Mouse (Mus musculus) embryo, embryonic 11 days (tissue): ENCODE data around the gene Fam184a.
"Not testable (repeated sequence)": the region's sequence is repeated elsewhere in the genome, so short reads cannot be mapped to it uniquely, and the experiment has no call there.

ENCODE experiments used
- DNase-seq: peaks from one replicate; pipeline ENCODE4 v3.0.0-alpha.2; 2015

The Fam184a gene

DNA sequence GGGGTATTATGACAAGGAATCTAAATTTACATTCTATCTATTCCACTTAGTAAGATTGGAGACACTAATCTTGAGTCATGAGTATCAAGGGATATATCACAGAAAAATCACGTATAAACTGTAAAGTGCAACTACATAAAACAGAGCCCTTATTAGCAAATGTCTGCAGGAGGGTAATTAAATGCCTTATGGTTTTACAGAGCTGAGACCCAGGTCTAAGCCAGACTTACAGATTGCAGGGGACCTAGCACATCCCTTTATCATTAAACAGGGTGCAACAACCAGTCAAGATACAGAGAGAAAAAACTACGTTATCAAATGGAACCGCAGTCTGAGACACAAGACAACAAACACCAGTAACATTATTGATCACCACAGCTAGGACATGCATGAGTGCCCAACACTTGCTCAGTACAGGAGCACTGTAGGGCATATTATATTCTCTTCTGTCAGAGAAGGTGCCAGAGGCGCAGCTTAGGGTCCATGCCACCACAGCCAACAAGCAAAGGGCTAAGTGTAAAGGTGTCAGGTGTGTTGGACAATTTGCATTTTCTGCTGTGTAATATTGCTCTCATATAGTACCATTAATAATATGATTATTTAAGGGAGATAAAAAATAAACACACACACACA lies 61.9 kb downstream of the Fam184a start:
- DNase-seq, result no peak

- DNase-seq, result no peak
Measured at GRCm38 (mm10) chr10:53688533-53688932, 62.4 kb downstream of the Fam184a start.

DNA sequence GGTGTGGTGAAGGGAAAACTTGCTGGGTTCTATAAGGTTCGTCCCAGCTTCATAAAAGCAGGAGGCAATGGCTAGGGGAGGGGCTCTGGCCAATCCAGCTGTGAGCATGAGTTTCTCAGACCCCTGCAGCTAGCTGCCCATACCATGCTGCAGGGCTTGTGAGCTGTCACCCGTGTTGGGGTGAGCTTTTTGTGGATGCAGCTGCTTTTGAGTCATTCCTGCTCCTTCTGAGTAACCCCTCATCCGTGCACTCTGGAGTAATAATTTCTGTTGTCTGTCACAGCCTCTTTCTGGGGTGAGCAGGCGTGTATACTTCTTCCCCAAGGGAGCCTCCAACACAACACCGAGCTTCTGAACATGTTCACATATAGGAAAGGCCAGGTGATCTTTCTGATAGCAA lies 63.0 kb downstream of the Fam184a start:
- no peak for DNase-seq

- no peak for DNase-seq
Measured at GRCm38 (mm10) chr10:53685806-53686205, 65.1 kb downstream of the Fam184a start.

GRCm38 (mm10) chr10:53683226-53683625 lies 67.7 kb downstream of the Fam184a start:
- no peak for DNase-seq

DNA sequence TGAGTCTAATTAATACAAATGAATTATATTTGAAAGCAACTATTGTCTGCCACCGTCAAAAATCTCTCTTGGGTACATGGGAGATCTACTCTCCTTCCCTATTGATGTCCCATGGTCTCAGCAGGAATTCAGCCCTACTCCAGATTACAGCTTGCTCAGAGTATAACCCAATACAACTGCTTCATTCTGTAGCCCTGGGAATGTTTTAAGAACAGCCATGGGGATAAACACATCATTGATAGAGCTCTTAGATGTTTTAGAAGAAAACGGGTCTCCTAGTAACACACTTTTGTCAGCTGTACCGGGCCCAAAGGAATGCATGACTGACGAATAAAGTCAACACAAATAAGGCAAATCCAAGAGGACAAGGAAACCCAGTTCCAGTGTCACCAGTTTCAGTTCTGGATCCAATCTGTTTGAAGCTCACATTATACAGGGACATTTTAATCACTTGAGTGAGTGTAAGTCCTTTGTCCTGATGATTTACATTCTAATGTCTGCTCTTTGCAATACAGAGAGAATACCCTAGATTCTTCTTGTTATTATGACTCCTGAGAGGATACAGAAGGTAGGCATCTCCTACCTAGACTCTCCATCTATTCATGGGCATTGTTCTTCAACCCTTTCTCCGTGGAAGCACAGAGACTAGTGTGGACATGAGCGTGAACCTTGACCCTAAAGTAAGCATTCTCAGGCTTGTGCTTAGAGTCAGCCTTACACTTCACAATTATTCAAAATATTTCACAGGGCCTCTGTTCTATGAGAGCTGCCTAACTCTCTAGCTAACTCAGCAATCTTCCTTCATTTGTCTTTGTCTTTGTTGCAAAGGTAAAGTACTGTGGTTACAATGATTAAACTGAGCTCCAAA lies 71.0 kb downstream of the Fam184a start:
- no peak for DNase-seq

- DNase-seq, result no peak
Measured at GRCm38 (mm10) chr10:53661788-53662187, 89.1 kb downstream of the Fam184a start.

DNA sequence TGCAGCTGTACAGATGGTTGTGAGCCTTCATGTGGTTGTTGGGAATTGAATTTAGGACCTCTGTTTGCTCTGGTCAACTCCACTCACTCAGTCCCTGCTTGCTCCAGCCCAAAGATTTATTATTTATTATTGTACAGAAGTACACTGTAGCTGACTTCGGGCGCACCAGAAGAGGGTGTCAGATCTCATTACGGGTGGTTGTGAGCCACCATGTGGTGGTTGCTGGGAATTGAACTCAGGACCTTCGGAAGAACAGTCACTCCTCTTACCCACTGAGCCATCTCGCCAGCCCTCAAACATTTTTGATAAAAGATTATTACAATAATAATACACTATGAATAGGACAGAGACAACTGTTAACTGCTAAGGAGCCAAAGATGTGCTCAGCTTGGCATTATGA lies 96.7 kb downstream of the Fam184a start:
- not testable (repeated sequence) for DNase-seq

- no peak for DNase-seq
Measured at GRCm38 (mm10) chr10:53650683-53651082, 100.2 kb downstream of the Fam184a start.

DNA sequence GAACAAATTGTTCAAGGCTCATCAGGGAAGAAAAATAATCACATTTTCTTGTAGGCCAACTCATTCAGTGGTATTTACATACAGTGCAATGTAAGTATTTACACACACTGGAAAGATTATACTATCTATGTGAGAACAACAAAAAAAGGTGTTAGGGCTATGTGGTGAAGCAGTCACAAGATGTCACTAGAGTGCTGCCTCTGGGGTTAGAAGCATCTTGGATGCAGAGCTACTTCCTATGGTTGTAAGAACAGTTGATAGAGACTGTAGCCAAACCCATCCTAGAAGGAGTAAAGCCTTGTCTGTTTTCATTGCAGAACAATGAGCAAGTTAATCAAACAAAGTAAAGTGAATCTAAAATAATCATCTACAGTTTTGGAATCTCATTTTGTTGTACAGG lies 109.4 kb downstream of the Fam184a start:
- DNase-seq, result peak; percentile 51

GRCm38 (mm10) chr10:53635246-53635971 lies 115.5 kb downstream of the Fam184a start:
- DNase-seq, result no peak

GRCm38 (mm10) chr10:53634160-53634559 lies 116.8 kb downstream of the Fam184a start:
- no peak for DNase-seq

GRCm38 (mm10) chr10:53630339-53630738 lies 120.6 kb downstream of the Fam184a start, which contains the start of gene Mcm9:
TSS of gene Mcm9 (minus strand) at chr10:53630439.
- not testable (repeated sequence) for DNase-seq

DNA sequence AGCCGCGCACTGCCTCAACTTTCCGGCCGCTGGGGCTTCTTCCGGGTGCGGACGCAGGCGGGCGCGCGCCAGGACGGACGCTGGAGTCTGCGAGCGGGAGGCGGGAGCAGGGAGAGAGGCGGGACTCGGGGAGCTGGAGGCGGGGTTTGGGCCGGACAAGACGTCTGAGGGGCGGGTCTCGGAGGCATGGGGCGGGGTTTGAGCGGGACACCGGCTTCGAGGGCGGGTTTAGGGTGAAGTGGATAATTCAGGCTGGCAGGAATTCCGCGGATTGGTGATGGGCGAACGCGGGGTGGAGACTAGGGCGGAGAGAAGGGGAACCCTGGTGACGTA lies 121.0 kb downstream of the Fam184a start:
- peak; percentile 99 for DNase-seq

DNA sequence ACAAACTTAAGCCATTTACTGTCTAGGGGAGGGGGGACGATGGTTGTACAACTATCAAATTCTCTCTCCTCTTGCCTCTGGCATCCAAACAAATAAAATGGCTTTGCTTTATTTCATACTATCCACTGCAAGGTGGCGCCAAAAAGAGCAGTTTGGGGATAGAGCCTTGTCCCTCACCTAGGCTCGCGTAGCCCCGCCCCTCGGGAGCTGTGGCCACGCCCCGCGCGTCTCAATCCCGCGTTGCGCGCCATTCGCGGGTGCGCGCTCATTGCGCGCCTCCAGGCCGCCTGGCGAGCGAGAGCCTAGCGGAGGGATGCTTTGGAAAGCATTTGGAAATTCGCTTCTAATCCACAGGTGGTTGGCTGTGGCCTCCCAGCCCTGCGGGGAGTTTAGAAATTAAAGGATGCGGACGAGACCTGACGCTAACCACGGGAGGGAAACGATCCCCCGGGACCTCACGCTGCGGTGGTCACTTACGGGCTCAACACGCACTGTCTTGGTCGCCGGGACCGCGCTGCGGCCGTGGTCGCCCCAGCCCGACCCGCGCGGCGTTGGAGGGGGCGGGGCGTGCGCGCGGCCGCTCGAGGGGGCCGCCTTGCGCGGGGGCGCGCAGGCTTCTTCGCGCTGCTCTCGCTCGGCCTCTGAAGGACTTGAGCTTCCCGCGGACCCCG lies 121.5 kb downstream of the Fam184a start:
- peak; percentile 96 for DNase-seq

- DNase-seq, result no peak
Measured at GRCm38 (mm10) chr10:53615850-53616616, 134.9 kb downstream of the Fam184a start.

DNA sequence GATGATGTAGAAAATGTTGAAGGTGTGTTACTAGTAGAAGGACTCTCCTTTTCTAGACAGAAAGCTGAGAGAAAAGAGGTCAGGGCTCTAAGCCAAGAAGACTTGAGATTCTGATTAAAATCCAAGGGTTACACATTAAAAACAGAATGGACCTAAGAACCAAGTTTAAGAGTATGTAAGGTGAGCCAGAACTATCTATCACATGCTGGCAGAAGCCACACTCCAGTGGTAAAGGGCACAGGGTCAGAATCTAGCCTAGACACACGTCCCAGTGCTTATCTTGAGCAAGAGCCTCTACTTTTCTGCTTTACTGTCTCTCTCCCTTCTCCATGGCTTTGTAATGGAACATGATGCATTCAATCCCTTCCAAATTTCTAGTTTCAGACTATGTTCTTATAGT lies 137.0 kb downstream of the Fam184a start:
- DNase-seq, result no peak

GRCm38 (mm10) chr10:53612172-53612571 lies 138.8 kb downstream of the Fam184a start:
- no peak for DNase-seq

- DNase-seq, result no peak
Measured at GRCm38 (mm10) chr10:53608274-53608673, 142.6 kb downstream of the Fam184a start.

DNA sequence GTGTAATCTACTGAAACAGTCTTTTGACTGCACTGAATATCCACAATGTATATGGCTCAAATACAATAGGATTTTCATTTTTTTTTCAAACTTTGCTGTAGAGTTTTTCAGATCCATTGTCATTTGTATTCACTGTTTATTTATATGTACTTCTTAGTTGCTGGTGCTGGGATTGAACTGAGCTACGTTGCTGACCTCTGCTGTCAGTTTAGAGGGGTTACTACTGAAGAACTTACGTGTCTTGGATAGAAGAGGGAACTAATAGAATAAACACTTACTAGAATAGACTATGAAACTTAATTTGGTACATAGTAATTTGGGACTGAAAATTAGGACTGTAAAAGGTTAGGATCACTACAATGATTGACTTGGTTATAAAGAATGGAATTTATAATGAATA lies 145.6 kb downstream of the Fam184a start:
- no peak for DNase-seq

DNA sequence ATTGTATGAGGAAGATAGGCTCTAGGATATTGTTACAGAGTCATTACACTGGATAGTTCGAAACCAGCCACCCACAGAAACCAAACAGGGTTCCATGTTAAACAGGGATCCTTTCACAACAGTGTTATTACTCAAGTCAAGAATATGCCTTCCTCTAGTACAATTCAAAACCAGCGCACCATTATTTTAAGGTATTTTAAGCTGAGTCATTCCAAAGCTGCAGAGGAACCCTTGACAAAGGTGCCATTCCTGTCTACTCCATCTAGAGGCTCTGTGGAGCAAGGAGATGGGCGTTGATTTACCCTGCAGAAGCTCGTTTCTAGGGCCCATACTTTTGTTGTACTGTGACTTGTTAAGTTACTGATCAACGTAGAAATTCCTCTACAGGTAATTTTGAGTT lies 152.1 kb downstream of the Fam184a start:
- peak; percentile 39 for DNase-seq
